Mouse (Mus musculus): ENCODE measurements around the gene Gm49396. TPM values are rescaled to one million over a fixed set of nuclear protein-coding genes. Genes with fewer than 3 reads are reported as not detected.

Gene Gm49396
- polyA plus RNA-seq, 2 experiments: 0.99 to 1.4 TPM

DNA sequence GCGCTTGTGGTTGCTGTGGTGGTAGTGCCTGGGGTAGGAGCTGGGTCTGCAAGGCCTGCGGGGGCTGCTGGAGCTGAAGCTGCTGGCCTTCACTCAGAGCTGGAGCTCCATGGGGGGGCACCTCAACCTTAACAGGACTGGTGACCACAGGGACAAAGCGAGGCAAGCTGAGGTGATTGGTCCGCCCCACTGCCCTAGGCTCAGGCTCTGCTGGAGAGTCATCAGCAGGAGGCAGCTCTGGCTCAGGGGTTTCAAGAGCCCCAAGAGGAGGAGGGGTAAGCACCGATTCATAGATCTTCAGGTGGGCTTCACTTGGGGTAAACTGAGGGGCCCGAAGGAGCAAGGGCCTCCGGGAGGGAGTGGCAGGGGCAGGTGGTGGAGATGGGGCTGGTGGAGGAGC lies 22.0 kb downstream of the Gm49396 start:
- 82% methylated on average over 7 of the region's 7 CpGs for WGBS (ENCODE audit: insufficient replicate concordance)
- peaks cover 4 to 9% of the 10 kb centered on the region in 2 experiments for H3K4me1 ChIP-seq (replicated peaks; ENCODE audit: control insufficient read depth in 2 of 2, insufficient read depth in 2 of 2, low read length in 1 of 2)
- TF ChIP-seq EP300 (IDR thresholded peaks at IDR 0.05; ENCODE audit: low read depth) (no peak), CTCF (IDR thresholded peaks at IDR 0.05; ENCODE audit: low read depth) (no peak)
- no peaks in the 10 kb centered on the region for H3K9me3 ChIP-seq (ENCODE audit: control insufficient read depth, low read length)
- no peak overlapping the region for H3K4me2 ChIP-seq (ENCODE audit: low read depth)
- ATAC-seq (ENCODE audit: insufficient read depth) (no peak), DNase-seq (ENCODE audit: low read depth in 3 of 3, low spot score in 3 of 3) (no peak)
- peaks cover 47% of the 10 kb centered on the region for H3K36me3 ChIP-seq (replicated peaks; ENCODE audit: control insufficient read depth, insufficient read depth, low read depth)
- H3K27me3 ChIP-seq (ENCODE audit: control insufficient read depth, insufficient read depth, low read length): no peaks in the 10 kb centered on the region
- no peak overlapping the region for H3K9ac ChIP-seq (replicated peaks)
- H3K4me3 ChIP-seq (ENCODE audit: insufficient read depth in 1 of 2, low read depth in 2 of 2, low read length in 2 of 2): no peak overlapping the region
- H3K27ac ChIP-seq: no peak overlapping the region

DNA sequence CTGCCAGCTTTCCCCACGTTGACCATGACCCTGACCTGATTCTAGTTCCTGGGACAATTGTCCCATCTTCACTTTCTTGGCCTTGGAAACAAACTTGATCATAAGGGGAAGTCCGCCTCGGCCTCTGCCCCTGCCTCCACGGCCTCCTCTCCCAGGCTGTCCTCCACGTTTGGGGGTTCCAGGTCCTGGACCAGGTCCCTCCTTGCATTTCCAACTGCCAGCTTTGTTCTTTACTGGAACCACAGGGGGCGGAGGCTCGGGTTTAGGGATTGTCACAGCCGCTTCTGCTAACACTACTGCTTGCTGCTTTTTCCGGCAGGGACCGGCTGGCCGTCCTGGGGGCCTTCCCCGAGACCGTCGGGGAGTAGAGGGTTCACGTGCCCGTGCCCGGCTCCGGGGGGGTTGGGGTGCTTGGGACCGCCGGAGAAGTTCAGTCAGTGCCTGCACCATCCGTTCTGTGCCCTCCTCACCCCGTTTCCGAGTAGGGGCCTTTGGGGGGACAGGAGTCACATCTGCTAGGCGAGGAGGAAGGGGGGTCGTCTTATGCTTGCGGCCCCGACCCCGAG lies 23.4 kb downstream of the Gm49396 start:
- H3K4me2 ChIP-seq (ENCODE audit: low read depth): no peak overlapping the region; the same call in 1 of the 2 replicates
- DNase-seq (ENCODE audit: low read depth in 3 of 3, low spot score in 3 of 3) (no peak), ATAC-seq (ENCODE audit: insufficient read depth) (no peak)
- no peak for TF ChIP-seq CTCF (IDR thresholded peaks at IDR 0.05; ENCODE audit: low read depth)
- TF ChIP-seq EP300 (IDR thresholded peaks at IDR 0.05; ENCODE audit: low read depth): no peak
- no peaks in the 10 kb centered on the region for H3K9me3 ChIP-seq (ENCODE audit: control insufficient read depth, low read length)
- H3K27me3 ChIP-seq (ENCODE audit: control insufficient read depth, insufficient read depth, low read length): no peaks in the 10 kb centered on the region
- H3K27ac ChIP-seq: no peak overlapping the region
- no peak overlapping the region for H3K4me3 ChIP-seq (ENCODE audit: insufficient read depth in 1 of 2, low read depth in 2 of 2, low read length in 2 of 2)
- 85% methylated on average over 28 of the region's 28 CpGs for WGBS (ENCODE audit: insufficient replicate concordance)
- peaks cover 4 to 9% of the 10 kb centered on the region in 2 experiments for H3K4me1 ChIP-seq (replicated peaks; ENCODE audit: control insufficient read depth in 2 of 2, insufficient read depth in 2 of 2, low read length in 1 of 2)
- peaks cover 36% of the 10 kb centered on the region for H3K36me3 ChIP-seq (replicated peaks; ENCODE audit: control insufficient read depth, insufficient read depth, low read depth)
- H3K9ac ChIP-seq (replicated peaks): peak overlapping the region; percentile 98; the same call in 1 of the 2 replicates

DNA sequence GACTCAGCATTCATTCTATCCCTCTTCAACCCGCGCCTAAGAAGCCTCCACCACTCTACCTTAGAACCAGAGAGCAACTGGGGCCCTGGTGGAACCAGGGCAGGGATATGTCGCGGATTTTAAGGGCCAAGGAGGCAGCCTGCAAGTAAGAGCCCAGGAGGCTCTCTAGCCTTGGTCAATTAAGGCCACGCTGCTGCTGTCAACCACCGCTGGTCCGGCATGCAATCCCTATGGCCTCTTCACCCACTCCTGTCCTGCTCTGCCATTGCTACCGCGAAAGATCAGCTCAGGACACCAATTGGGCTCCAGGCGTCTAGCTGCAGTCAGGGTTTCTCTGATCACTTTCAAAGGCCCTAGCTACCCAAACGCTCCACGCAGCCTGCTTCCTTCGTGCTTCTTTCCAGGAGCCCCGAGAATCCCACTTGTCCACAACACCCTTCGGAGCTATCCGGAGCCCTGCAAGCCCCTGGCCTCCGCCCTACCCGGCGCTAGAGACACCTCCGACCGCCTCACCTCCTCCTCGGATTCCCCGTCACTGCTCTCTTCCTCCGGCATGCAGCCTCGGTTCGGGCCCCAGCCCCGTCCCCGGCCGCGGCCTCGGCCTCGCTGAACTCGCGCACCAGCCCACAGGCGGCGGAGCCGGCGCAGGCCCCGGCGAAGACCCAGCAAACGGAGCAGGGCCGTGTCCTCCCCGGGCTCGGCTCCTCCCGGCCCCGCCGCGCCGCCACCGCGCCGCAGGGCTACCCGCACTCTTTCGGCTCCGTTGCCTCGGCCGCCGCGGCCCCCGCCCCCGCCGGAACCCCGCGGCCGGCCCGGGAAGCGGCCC lies 24.9 kb downstream of the Gm49396 start:
- Histone ChIP-seq H3K4me3 (ENCODE audit: insufficient read depth in 1 of 2, low read depth in 2 of 2, low read length in 2 of 2) (peak overlapping the region; percentile 82 to 94), H3K27ac (peak overlapping the region; percentile 67), H3K9ac (replicated peaks) (peak overlapping the region; percentile 98), H3K36me3 (replicated peaks; ENCODE audit: control insufficient read depth, insufficient read depth, low read depth) (peaks cover 23% of the 10 kb centered on the region), H3K27me3 (ENCODE audit: control insufficient read depth, insufficient read depth, low read length) (no peaks in the 10 kb centered on the region), H3K4me2 (ENCODE audit: low read depth) (peak overlapping the region; percentile 90), H3K9me3 (ENCODE audit: control insufficient read depth, low read length) (no peaks in the 10 kb centered on the region), H3K4me1 (replicated peaks; ENCODE audit: control insufficient read depth in 2 of 2, insufficient read depth in 2 of 2, low read length in 1 of 2) (peaks cover 4 to 10% of the 10 kb centered on the region in 2 experiments)
- TF ChIP-seq CTCF (IDR thresholded peaks at IDR 0.05; ENCODE audit: low read depth) (no peak), EP300 (IDR thresholded peaks at IDR 0.05; ENCODE audit: low read depth) (no peak)
- DNase-seq (ENCODE audit: low read depth in 3 of 3, low spot score in 3 of 3): peak in 1 of 3 experiments; percentile 16
- under 1% methylated on average over 60 of the region's 67 CpGs for WGBS (ENCODE audit: insufficient replicate concordance)
- peak; percentile 32 for ATAC-seq (ENCODE audit: insufficient read depth)

DNA sequence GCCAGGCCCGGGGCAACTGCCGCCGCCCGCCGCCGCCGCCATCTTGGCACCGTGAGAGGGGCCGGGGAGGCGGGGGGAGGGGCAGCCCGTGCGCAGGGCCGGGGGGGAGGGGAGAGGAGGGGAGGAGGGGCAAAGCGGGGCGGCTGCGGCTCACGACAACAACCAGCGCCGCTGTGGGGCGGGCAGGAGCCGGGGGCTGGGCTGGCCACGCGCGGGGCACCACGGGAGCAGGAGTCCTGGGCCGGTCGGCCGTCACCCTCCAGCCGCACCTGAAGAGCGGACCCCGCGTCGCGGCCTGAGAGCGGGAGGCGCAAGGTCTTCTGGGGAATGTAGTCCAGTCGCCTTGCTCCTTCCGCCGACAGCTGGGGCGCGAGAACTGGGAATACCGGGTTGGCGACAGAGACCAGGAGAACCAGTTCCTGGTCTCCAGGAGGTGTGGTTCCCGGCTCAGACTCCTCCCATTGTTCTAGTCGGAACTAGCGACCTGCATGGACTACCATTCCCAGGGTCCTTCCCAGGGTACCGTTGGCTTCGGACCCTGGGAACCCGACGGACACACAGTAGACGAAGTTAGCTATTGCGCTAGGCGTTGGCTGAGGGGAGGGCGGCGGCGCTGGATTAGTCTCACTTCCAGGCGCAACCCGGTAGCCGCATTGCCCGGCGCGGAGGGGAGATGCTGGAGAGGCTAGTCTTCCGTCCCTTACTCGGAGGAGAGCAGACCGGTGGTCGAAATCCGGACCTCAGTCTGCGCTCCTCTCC lies 25.7 kb downstream of the Gm49396 start, which contains the start of gene Kmt2b:
Kmt2b (minus strand) TSS at position 51 of the 759 bp plus-strand sequence.
- no peaks in the 10 kb centered on the region for H3K27me3 ChIP-seq (ENCODE audit: control insufficient read depth, insufficient read depth, low read length)
- H3K9ac ChIP-seq (replicated peaks): peak within 1 kb of the TSS; percentile 98
- H3K4me1 ChIP-seq (replicated peaks; ENCODE audit: control insufficient read depth in 2 of 2, insufficient read depth in 2 of 2, low read length in 1 of 2): peaks cover 4 to 14% of the 10 kb centered on the region in 2 experiments
- under 1% methylated on average over 63 of the region's 68 CpGs for WGBS (ENCODE audit: insufficient replicate concordance)
- H3K4me2 ChIP-seq (ENCODE audit: low read depth): peak within 1 kb of the TSS; percentile 90
- DNase-seq (ENCODE audit: low read depth in 3 of 3, low spot score in 3 of 3) (peak; percentile 91 to 93 (median 93)), ATAC-seq (ENCODE audit: insufficient read depth) (peak; percentile 92)
- peak within 1 kb of the TSS; percentile 82 to 94 for H3K4me3 ChIP-seq (ENCODE audit: insufficient read depth in 1 of 2, low read depth in 2 of 2, low read length in 2 of 2)
- H3K9me3 ChIP-seq (ENCODE audit: control insufficient read depth, low read length): no peaks in the 10 kb centered on the region
- H3K27ac ChIP-seq: peak within 1 kb of the TSS; percentile 67
- TF ChIP-seq CTCF (IDR thresholded peaks at IDR 0.05; ENCODE audit: low read depth): no peak
- TF ChIP-seq EP300 (IDR thresholded peaks at IDR 0.05; ENCODE audit: low read depth): no peak
- H3K36me3 ChIP-seq (replicated peaks; ENCODE audit: control insufficient read depth, insufficient read depth, low read depth): peaks cover 20% of the 10 kb centered on the region
